Mouse (Mus musculus) adrenal gland (tissue): ENCODE measurements at regions not wholly inside any gene's neighbourhood (a gene's known extent, or its start where the extent isn't known, plus 50 kb on each side); places are given as distances from the start of the nearest gene placed in this dataset.

Experiments used
- intact Hi-C: fragments of 180-260 bp; cut with DNase I; formaldehyde crosslinking; loops from one replicate; pipeline ENCODE4 v1.15.1; 2025

- intact Hi-C loops: no loop called here
These were observed 106.6 kb upstream of the Arglu1 start for GRCm38 (mm10) chr8:8796951-8797350.

GRCm38 (mm10) chr8:8794711-8795110 lies 104.4 kb upstream of the Arglu1 start:
- intact Hi-C loops: no loop called here

GRCm38 (mm10) chr8:8779931-8780330 lies 89.6 kb upstream of the Arglu1 start:
- intact Hi-C loops: no loop called here

- intact Hi-C loops: no loop called here
These were observed 84.2 kb upstream of the Arglu1 start for GRCm38 (mm10) chr8:8774496-8775015.

- intact Hi-C loops: no loop called here
These were observed 82.1 kb upstream of the Arglu1 start for GRCm38 (mm10) chr8:8772424-8772823.

GRCm38 (mm10) chr8:8770397-8770796 lies 80.1 kb upstream of the Arglu1 start:
- intact Hi-C loops: no loop called here

GRCm38 (mm10) chr8:8762354-8762753 lies 72.0 kb upstream of the Arglu1 start:
- intact Hi-C loops: no loop called here

GRCm38 (mm10) chr8:8758283-8758682 lies 68.0 kb upstream of the Arglu1 start:
- intact Hi-C loops: no loop called here

GRCm38 (mm10) chr8:8751208-8751607 lies 60.9 kb upstream of the Arglu1 start:
- intact Hi-C loops: no loop called here

- intact Hi-C loops: no loop called here
These were observed 56.4 kb upstream of the Arglu1 start for GRCm38 (mm10) chr8:8746691-8747090.

- intact Hi-C loops: no loop called here
These were observed 55.4 kb upstream of the Arglu1 start for GRCm38 (mm10) chr8:8745615-8746285.
